Mouse (Mus musculus) spleen, adult 12 weeks (tissue): ENCODE measurements around the gene Arhgef10l.

Source experiments
- DNase-seq: peaks from one replicate; pipeline ENCODE4 v3.0.0; 2022; ENCODE audit warnings: low spot score

The Arhgef10l gene

DNA sequence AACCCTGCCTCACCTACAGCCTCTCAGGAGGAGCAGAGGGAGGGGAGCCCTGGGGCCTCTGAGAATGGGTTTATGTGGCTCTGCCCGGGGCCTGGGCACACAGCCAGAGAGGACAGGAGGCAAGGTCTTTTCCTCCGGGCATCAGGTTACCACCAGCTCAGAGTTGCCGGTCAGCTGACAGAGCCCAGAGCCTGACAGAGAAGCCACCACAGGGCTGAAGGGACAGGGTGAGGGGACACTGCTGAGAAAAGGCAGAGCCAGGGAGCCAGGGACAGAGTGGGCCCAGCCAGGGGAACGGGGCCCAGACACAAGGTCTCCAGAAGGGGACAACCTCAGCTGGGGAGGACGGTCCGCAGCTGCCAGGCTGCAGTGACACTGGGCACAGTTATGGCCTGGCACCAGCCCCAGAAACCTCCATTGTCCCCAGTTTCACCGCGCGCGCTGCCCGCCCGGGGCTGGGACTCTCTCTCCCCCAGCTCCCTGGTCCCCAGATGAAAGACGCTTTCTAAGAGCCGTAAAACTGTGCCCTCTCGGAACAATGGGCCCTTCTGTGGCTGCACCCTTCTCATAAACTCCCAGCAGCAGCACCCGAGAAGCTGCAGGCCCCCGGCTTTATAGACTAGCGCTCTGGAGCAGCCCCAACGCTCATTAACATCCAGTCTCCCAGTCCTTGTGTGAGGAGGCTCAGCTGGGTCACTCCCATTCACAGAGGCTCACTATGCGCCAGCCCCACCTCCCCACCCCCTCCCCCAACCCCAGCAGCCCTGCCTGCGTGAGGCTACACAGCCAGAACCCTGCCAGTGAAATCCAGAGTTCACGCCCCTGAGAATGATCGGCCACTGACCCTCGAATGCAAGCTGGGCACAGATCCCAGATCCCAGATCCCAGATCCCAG is 7.9 kb downstream of the Arhgef10l start:
- DNase-seq = no peak

DNA sequence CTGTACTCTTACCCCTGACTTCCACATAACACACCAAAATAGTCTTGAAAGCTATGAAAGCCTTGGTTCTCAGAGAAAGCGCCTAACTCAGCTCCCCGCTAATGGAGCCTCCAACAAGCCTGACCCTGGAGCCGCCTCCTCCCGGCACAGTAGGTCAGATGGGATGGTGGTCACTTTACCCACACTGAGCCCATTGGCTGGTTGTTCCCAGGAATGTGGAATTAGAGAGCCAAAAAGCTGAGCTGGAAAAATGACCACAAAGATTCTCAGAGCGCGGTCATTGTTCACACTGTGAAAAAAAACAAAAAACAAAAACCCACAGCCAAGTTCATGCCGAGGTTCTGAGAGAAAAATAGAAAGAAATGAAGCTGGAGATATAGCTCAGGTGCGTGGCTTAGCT is 9.3 kb downstream of the Arhgef10l start:
- no peak for DNase-seq

DNA sequence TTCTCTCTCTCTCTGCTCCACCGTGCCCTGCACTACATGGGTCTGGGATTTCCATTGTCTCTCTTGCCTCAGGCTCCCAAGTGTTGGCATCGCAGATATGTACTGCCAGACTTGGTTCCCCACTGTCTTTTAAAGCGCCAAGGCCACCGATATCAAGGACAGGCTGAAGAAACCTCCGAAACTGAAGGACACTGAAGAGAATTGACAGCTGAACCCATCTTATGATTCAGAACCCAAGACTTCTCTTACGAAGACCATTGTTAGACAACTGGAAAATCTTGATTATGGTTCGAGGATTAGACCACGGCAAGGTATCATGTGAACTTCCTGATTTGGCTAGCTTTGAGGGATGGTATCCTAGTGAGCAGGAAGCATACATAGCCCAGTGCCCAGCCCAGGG is 11.0 kb downstream of the Arhgef10l start:
- no peak for DNase-seq

DNA sequence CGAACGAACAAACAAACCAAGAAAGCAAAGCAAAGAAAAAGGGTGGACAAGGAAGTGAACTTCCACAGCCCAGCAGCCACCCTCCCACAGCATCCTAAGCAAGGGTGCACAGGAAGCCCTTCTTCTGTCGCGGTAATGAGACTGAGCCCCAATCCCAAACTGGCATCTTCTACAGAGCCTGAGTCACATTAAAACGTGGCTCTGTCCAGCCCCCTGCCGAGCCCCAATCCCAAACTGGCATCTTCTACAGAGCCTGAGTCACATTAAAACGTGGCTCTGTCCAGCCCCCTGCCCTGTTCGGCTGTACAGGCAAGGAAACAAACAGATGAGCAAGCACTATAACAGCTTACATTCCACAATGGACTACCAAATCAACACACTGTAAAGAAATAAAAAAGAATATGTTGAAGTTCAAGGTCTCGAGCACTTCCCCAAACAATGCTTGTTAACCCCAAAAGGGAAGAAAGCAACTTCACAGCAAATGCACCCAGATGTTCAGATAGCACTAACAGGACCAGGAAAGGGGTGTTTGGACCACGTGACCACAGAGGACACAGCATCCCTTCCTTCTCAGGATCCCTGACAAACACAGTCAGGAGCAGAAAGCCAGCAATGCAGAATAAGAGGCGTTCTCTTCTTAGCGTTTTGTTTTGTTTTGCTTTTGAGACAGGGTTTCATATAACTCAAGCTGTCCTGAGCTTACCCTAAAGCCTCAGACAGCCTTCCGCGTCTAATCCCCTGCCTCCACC is 11.8 kb downstream of the Arhgef10l start:
- DNase-seq = no peak

DNA sequence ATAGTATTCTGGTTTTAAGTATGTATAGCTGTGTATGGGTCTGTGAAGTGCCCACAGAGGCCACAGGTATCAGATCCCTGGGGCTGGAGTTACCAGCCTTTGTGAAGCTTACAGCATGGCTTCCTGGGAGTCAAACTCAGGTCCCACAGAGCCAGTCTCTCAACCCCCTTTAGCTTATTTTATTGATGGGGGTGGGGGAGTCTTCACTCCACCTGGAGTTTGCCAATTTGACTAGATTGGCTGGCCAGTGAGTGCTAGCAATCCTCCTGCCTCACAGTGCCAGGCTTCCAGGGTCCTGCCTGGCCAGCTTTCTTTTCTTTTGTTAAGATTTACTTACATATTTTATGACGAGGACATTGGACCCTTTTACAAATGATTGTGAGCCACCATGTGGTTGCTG is 16.1 kb downstream of the Arhgef10l start:
- no peak for DNase-seq

DNA sequence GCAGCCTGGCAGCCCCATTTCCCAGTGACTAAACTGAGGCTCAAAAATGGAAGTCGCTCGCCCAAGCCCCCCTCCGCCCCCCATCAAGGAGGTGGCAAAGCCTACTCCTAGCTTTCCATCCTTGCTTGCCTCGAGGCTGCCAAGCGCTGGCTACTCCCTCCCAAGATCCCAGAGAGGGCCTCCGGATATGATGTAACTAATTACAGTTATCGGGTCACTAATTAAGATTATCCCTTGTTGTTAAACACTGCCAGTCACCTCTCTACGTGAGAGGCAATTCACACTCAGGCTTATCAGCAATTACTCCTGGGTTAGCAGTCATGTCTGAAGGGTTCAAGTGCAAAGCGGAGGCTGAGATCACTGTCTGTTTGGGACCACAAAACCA is 16.6 kb downstream of the Arhgef10l start:
- no peak for DNase-seq

DNA sequence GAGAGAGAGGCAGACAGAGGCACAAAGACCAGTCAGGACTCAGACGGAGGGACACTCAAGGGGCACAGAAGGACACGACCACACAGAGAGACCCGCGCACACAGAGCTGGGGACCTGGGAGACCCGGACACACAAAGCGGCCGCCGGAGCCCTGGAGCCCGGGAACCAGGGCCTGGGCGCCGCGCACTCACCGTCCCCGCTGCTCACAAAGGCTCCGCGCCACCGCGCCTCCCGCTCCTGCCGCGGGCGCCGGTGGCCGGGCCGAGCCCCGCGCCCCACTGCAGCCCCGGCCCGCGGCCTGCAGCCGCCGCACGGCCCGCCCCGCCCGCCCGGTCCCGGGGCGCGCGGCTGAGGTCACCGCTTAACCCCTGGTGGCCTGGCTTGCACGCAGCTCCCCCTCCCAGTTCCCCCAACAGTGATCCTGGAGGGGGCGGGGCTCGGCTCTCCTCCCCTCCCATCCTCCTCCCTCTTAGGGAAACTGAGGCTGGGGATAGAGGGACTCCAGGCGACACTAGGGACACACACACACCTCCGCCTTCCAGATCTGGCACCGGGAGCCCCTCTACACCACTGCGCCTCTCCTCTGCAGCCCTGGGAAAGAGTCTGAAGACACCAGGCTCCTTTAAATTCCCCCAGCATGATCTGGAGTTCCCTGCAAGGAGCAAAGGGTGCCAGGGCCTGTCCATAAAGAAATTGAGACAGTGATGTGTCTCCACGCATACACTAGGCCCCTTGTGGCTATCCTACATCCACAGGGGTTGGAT is 17.2 kb downstream of the Arhgef10l start:
- DNase-seq = no peak

DNA sequence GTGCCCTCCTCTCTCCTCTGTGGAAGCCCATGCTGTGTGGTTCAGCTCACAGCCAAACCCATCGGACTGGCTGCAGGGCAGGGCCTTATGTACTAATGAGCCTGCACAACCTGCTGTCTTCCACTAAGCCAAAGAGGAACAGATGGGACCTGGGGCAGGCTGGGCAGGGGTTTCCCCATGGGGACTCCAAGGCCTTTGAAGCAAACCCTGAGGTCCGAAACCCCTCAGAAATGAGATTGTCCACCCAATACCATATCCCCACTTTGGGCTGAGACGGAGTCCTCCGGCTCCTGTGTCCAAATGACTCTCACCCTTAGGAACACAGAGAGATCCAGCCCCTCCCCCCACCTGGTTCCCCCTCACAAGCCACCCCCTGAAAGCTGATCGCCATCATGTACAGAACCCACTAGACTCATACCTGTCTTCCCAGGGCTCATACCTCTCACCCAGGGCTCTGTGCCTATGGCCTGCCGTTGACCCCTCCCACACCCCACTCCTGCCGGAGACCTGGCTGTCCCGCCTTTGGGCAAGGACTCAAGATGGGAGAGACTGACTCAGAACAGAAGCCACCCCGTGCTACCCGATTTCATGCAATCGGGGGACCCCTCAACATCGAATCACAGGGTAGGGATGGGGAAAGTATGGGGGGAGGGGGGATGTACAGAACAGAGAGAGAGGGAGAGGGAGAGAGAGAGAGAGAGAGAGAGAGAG is 17.9 kb downstream of the Arhgef10l start:
- no peak for DNase-seq

DNA sequence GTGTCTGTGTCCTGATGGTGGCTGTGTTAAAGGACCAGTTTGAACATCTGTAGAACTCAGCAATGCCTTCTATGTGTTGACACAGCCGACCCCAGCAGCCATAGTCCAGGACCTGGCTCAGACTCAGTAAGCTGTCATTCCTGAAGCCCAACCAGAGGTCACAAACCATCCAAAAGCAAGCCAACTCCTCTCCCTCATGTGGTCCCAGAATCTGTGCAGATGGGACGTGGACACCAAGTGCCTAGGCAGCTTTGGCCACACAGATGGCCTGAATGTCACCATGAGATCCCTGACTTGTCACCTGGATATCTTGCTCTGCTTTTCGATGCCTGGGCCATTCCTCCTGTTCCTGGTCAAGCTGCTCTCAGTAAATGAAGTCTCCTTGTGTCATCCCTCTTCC is 20.2 kb downstream of the Arhgef10l start:
- no peak for DNase-seq

DNA sequence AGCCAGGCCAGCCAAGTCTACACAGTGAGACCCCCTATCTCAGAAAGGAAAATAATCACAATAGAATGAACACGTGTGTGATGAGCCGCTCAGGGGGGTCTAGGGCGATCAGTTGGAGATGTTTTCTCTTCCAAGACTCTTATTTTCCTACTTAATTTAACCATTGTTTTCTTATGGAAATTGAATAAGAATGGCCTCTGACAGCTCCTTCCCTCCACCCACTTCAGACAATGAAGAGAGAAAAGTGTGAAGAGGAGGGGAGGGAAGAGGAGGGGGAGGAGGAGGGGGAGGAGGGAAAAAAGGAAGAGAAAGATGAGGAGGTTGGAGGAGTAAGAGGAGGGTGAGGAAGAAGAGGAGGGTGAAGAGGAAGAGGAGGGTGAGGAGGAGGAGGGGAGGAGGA is 21.1 kb downstream of the Arhgef10l start:
- DNase-seq = no peak

DNA sequence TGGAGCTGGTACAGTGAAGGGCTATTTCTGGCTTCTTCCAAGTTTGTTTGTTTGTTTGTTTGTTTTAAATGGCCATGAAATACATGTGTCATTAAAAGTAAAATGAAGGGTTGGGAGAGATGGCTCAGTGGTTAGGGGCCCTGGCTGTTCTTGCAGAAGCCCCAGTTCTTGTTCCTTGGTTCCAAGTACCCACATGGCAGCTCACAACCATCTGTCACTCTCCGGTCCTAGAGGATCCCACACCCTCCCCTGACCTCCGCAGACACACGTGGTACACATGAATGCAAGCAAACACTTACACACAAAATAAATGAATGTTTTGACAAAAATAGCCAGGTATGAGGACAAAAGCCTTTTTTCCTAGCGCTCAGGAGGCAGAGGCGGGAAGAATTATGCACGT is 21.5 kb downstream of the Arhgef10l start:
- DNase-seq = no peak

DNA sequence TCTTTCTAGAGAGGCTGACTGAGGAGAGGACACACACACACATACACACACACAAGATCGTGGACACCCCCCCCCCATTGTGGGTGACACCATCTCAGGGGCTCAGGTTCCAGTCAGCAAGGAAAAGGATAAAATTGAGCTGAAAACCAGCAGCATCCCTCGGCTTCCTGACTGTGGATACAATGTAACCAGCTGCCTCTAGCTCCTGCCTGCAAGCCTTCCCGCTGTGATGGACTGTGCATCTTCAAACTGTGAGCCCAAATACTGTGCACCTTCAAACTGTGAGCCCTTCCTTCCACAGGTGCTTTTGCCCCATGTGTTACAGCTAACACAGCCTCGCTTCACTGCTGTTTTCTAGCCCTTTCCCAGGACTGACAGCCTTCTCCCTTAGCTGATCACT is 23.4 kb downstream of the Arhgef10l start:
- no peak for DNase-seq

DNA sequence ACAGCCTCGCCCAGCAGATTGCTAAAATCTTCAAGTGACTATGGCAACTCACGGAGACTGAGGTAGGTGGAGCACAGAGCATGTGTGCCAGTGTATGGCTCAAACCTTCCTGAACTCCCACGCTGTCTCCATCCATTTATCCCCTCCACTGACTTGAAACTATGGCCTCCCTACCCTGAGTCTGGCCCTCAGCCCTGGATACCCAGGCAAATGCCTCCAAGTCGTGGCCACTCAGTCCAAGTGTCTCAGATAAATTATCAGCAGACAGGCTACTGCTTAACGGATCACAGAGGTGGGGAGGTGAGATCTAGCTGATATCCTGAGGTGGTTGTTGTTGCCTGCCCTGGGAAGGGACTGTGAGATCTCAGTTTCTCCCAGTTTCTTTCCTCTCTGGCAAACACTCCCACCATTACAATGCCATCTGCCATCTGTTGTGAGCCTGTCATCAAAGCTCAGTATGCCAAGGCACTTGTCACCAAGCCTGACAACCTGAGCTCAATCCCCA is 24.3 kb downstream of the Arhgef10l start:
- no peak for DNase-seq

DNA sequence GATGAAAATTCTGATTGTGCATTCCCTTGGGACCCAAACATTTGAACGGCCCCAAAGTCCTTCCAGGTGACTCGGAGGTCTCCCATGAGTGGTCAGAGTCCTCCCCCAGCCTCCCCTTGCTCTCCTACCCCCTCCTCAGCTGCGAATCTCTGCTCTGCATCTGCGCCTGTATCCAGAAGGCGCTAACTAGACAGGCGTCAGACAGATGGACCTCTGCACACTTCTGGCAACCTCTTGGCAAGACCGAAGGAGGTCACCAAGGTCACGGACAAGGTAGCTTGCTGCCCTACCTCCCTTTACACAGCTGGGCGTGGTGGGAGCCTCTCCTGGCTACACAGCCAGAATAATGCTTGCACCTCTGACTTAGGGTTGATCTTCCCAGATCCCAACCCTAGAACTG is 25.1 kb downstream of the Arhgef10l start:
- no peak for DNase-seq

DNA sequence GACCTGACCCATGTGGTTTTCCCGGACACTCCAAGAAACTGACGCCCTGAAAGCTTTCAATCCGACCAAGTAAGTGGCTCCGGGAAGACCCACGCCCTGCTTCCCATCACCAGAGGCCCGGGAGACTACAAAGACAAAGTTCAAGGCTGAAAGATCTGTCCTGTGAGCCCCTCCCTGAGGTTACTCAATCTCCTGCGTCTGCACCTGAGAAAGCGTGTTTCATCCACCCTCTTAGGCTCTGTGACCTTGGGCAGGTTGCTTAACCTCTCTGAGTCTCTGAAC is 25.6 kb downstream of the Arhgef10l start:
- no peak for DNase-seq

DNA sequence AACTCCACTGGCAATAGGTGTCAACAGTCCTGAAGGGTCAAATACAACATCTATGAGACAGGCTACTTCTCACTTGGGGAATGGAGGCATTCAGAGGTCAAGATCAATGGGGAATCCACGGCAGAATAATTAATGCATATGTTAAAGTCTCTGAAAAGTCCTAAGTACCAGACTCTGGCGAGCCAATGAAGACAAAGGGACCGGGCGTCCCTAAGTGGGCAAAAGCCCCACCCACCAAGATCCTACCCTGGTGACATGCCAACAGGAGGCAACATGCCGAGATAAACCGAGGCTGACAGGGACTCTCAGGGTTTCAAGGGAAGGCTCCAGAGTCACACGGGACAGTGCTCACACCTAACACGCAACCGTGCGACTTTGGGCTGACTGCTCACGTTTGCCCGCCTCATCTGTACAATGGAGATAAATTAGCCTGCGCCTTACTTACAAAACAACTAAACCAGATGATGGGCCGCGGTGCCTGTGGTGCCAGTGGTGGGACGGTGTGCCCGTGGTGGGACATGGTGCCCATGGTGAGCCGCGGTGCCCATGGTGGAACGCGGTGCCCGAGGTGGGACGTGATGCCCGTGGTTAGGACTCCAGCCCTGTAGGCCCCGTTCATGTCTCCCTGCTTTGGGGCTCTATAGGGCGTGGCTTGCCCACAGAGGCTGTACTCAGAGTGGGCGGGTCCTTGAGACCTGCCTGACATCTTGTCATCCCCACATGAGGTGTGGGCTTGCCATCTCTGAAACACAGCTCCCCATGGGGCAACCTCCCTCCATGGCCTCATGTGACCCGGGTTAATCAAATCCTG is 26.2 kb downstream of the Arhgef10l start:
- no peak for DNase-seq

DNA sequence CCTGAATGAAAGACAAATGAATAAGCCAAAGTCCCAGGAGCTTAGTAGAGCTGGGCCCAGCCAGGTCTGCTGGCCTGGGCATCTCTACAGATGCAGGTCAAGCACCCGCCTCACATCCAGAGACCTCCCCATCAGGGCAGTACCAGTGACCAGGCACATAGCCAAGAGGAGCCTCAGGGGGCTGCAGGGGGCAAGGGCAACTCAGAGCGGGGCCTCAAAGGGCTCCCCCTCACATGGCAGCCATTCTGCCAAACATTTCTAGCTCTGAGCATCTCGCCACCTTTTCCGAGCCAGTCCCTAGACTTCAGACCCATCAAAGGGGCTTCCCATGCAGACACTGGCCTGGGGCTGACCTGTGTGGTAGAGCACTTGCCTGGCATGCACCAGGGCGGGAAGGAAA is 27.2 kb downstream of the Arhgef10l start:
- DNase-seq = no peak

DNA sequence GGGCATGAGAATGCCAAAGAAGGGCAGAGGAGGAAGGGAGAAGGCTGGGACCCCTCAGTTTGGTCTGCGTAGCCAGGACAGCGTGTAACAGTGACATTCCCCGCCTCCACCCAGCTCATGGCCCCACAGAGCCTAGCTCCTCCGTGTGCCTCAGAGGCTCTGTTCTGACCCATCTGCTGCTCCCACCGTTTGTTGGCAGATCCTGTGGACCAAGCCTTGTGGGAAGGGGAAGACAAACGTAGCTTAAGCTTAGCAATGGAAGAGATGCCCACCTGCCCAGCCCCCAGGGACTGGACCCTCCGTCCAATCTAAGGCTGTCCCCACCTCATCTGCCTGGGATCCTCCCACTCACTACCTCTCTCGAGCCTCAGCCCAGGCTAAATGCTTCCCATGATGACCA is 28.5 kb downstream of the Arhgef10l start:
- DNase-seq = no peak

DNA sequence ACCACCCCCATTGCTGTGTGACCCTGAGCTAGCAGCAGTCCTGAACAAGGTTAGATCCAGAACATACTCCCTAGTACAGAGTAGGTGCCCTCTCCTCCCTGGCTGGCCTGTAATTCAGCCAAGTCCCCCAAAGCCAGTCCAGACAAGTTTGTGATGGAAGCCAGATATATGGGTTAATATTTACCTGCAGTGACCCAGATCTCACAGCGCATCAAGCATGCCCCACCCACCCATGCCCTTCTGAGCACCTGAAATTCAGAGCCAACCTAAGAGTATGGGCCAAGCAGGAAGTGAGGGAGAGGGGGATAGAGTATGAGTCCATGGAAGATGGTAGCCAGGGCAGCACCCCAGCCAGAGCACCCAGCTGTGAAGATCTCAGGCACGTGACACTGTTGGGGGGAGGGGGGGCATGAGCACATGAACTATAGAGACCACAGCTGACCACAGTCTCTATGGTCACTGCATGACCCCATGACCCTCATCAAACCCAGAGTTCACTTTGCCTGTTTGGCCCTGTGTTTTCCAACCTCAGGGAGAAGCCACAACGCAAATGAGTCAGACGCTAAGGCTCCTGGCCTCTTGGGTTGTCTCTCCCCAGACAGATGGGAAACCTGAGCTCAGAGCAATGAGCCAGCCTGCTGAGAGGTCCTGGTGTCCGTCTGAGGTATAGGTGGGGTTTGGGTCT is 29.4 kb downstream of the Arhgef10l start:
- no peak for DNase-seq

DNA sequence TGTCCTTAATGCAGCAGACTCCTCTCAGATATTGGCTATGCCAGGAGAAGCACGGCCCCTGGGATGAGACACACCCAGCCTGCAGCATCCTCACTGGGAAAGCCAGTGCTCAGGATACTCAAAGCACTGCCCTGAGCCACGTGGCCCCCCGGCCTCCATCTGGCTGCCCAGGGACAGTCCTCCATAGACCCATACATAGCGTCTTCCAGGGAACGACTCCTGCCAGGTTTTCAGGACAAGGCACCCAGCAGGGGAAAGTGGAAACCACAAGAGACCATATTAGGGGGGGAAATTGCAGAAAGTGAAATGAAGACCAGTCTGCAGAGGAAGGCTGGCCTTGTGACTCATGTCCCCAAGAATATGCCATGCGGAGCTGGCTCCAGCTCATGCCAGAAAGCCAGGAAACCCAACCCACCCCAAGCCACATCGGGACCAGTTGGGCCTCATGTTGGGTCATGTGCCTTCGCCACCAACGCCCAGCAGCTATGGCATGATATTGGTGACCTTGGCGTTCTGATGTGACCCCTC is 30.9 kb downstream of the Arhgef10l start:
- no peak for DNase-seq
